Mouse (Mus musculus): ENCODE data around the gene Slc25a16. TPM values are rescaled to one million over a fixed set of nuclear protein-coding genes. Genes with fewer than 3 reads are reported as not detected.
A peak's percentile ranks its signal among the peaks of the same experiment; 100 is the strongest.

Gene Slc25a16
- polyA plus RNA-seq, 1 experiment, result 8.5 TPM

DNA sequence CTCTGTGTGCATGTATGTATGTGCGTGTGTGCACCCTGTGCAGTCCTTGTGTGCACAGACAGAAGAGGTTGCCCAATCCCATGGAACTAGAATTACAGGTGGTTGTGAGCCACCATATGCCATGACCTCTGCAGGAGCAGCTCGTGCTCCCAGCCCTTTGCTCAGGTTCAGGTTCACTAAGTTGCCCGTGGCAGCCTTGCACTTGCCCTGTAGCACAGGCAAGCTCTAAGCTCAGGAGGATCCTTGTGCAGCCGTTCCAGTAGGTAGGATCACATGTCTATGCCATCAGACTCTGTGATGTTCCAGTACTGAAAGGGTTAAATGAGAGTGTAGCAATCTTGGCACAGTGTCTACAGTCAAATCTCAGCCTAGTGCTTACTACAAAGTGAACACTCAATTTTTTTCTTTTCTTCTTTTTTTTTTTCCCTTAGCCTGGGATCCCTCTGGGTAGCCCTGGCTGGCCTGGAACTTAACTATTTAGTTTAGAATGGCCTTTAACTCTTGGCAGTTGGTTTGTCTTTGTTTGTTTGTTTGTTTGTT, 3.7 kb downstream of the Slc25a16 start:
- 91% methylated on average over 4 of the region's 4 CpGs for WGBS
- no peak for DNase-seq (ENCODE audit: low read depth in 1 of 2, low spot score in 2 of 2)

DNA sequence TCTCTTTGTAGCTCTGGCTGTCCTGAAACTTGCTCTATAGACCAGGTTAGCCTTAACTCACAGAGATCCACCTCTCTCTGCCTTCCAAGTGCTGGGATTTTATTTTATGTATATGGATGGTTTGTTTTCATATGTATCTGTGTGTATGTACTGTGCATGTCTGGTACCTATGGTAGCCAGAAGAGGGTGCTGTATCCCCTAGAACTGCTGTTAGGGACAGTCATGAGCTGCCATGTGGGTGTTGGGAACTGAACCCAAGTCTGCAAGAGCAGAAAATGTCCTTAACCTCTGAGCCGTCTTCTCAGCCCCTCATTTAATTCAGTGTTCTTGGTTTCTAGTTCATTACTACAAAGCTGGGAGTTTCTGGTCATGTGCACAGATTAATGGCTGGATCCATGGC, 11.9 kb downstream of the Slc25a16 start:
- 97% methylated on average over 1 of the region's 1 CpGs for WGBS
- TF ChIP-seq POLR2A (IDR thresholded peaks at IDR 0.05; ENCODE audit: low read depth, low read length), result no peak
- no peak for TF ChIP-seq CTCF (IDR thresholded peaks at IDR 0.05; ENCODE audit: extremely low read depth, insufficient read depth, insufficient read length, insufficient replicate concordance)
- H3K27ac ChIP-seq (ENCODE audit: insufficient read depth, low read length), result no peak overlapping the region
- peaks cover 18% of the 10 kb centered on the region for H3K36me3 ChIP-seq (ENCODE audit: control insufficient read depth, insufficient read depth, low read length)
- no peak overlapping the region for H3K4me3 ChIP-seq (ENCODE audit: extremely low read depth, insufficient read depth, insufficient read length)
- H3K4me1 ChIP-seq (ENCODE audit: control insufficient read depth, insufficient read depth, insufficient read length), result no peaks in the 10 kb centered on the region
- H3K27me3 ChIP-seq (ENCODE audit: control insufficient read depth, insufficient read depth, low read length), result no peaks in the 10 kb centered on the region
- no peak for DNase-seq (ENCODE audit: low read depth in 1 of 2, low spot score in 2 of 2)

More for the DNA sequence above, 3.7 kb downstream of the Slc25a16 start:
- Histone ChIP-seq H3K4me3 (ENCODE audit: extremely low read depth, insufficient read depth, insufficient read length) (no peak overlapping the region), H3K27ac (ENCODE audit: insufficient read depth, low read length) (no peak overlapping the region), H3K4me1 (ENCODE audit: control insufficient read depth, insufficient read depth, insufficient read length) (peaks cover 5% of the 10 kb centered on the region; the same call in 1 of the 2 replicates), H3K36me3 (ENCODE audit: control insufficient read depth, insufficient read depth, low read length) (peaks cover 4% of the 10 kb centered on the region; the same call in 1 of the 2 replicates), H3K27me3 (ENCODE audit: control insufficient read depth, insufficient read depth, low read length) (no peaks in the 10 kb centered on the region)
- TF ChIP-seq POLR2A (IDR thresholded peaks at IDR 0.05; ENCODE audit: low read depth, low read length), result no peak
- TF ChIP-seq CTCF (IDR thresholded peaks at IDR 0.05; ENCODE audit: extremely low read depth, insufficient read depth, insufficient read length, insufficient replicate concordance), result no peak

DNA sequence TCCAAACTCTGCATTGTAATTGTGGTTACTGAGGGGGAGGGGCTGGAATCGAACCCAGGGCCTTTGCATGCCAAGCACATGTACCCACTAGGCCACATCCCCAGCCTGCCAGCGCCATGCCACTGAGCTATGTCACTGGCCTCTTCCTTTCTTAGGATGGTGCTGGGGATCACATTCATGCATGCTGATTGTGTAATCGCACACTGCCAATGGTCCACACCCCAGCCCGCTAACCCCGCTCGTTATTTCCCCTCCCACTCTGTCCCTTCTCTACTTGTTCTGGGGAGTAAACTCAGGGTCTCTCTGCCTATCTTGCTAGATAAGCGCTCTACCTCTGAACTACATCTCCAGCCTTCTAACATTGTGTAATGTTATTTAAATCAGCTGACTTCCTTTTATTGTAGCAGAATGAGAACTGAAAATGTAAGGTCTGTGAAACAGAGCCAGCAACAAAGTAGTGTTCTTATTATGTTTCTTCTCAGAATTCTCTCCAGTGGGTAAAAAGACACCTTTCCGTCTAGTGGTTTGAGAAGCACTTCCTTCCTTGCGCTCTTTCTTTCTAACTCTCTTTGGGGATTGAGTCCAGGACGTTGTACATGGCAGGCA, 24.6 kb downstream of the Slc25a16 start:
- TF ChIP-seq CTCF (IDR thresholded peaks at IDR 0.05; ENCODE audit: extremely low read depth, insufficient read depth, insufficient read length, insufficient replicate concordance) (no peak), POLR2A (IDR thresholded peaks at IDR 0.05; ENCODE audit: low read depth, low read length) (no peak)
- Histone ChIP-seq H3K36me3 (ENCODE audit: control insufficient read depth, insufficient read depth, low read length) (peaks cover 14% of the 10 kb centered on the region), H3K4me1 (ENCODE audit: control insufficient read depth, insufficient read depth, insufficient read length) (peaks cover 4% of the 10 kb centered on the region; the same call in 1 of the 2 replicates), H3K27me3 (ENCODE audit: control insufficient read depth, insufficient read depth, low read length) (no peaks in the 10 kb centered on the region), H3K4me3 (ENCODE audit: extremely low read depth, insufficient read depth, insufficient read length) (no peak overlapping the region), H3K27ac (ENCODE audit: insufficient read depth, low read length) (peak overlapping the region; percentile 56)
- WGBS, result 35% methylated on average over 10 of the region's 10 CpGs
- no peak for DNase-seq (ENCODE audit: low read depth in 1 of 2, low spot score in 2 of 2)

DNA sequence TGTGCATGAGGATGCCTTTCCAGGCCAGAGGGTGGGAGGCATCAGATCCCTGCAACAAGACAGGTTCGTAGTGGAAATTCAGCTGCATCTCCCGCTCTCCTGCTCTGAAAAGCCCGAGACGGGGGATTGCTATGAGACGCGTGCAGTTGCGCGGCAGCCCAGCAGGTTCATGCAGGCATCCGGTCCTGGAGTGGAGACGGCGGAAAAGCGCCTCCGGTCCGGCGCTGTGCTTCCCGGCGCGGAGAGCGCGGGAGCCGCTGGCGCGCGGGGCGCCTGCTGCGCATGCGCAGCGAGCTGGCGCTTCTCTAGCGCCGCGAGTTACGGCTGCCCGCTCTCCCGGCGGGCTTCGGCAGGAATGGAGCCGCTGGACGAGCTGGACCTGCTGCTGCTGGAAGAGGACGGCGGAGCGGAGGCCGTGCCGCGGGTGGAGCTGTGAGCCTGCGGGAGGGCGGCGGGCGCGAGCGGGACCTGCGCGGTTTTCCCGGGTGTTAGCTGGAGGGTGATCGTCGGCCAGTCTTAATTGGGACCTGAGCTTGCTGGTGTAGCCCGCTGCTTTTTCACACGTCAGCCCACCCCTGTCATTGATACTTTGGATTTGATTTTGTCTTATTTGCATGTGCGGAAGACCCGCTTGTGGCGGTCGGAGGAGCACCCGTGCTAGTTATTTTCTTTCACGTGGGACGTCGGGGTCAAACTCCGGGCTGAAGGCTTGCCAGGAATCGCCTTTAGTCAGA, 26.5 kb downstream of the Slc25a16 start, which contains the start of gene Dna2:
Gene Dna2 (plus strand): TSS at position 289 of the 734 bp plus-strand sequence.
- no peaks in the 10 kb centered on the region for H3K27me3 ChIP-seq (ENCODE audit: control insufficient read depth, insufficient read depth, low read length)
- DNase-seq (ENCODE audit: low read depth in 1 of 2, low spot score in 2 of 2), result peak; percentile 32 to 38
- under 1% methylated on average over 67 of the region's 68 CpGs for WGBS
- TF ChIP-seq CTCF (IDR thresholded peaks at IDR 0.05; ENCODE audit: extremely low read depth, insufficient read depth, insufficient read length, insufficient replicate concordance), result no peak
- TF ChIP-seq POLR2A (IDR thresholded peaks at IDR 0.05; ENCODE audit: low read depth, low read length), result no peak
- peaks cover 7% of the 10 kb centered on the region for H3K36me3 ChIP-seq (ENCODE audit: control insufficient read depth, insufficient read depth, low read length)
- peaks cover 4% of the 10 kb centered on the region; the same call in 1 of the 2 replicates for H3K4me1 ChIP-seq (ENCODE audit: control insufficient read depth, insufficient read depth, insufficient read length)
- H3K4me3 ChIP-seq (ENCODE audit: extremely low read depth, insufficient read depth, insufficient read length), result peak within 1 kb of the TSS; percentile 88
- peak within 1 kb of the TSS; percentile 37 for H3K27ac ChIP-seq (ENCODE audit: insufficient read depth, low read length)

DNA sequence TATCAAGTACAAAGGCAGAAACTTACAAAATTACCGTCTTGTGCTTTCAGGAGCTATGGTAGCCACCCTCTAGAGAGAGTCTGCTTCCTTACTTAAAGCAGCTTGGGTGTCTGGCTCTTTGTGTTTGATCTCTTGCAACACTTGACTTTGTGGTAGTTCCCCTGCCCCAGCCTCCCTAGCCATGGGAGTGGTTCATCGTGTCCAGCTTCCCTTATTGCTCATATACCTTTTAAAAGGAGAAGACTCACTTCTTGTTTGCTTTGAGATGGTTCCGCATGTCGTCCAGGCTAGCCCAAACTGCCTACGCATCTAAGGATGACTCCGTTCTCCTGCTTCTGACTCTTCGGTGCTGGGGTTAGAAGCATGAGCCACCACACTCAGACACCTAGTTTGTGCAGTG, 28.1 kb downstream of the Slc25a16 start:
- H3K4me1 ChIP-seq (ENCODE audit: control insufficient read depth, insufficient read depth, insufficient read length), result peaks cover 4% of the 10 kb centered on the region; the same call in 1 of the 2 replicates
- H3K36me3 ChIP-seq (ENCODE audit: control insufficient read depth, insufficient read depth, low read length), result no peaks in the 10 kb centered on the region
- TF ChIP-seq CTCF (IDR thresholded peaks at IDR 0.05; ENCODE audit: extremely low read depth, insufficient read depth, insufficient read length, insufficient replicate concordance), result no peak
- TF ChIP-seq POLR2A (IDR thresholded peaks at IDR 0.05; ENCODE audit: low read depth, low read length), result no peak
- no peak for DNase-seq (ENCODE audit: low read depth in 1 of 2, low spot score in 2 of 2)
- H3K4me3 ChIP-seq (ENCODE audit: extremely low read depth, insufficient read depth, insufficient read length), result no peak overlapping the region
- no peak overlapping the region for H3K27ac ChIP-seq (ENCODE audit: insufficient read depth, low read length)
- H3K27me3 ChIP-seq (ENCODE audit: control insufficient read depth, insufficient read depth, low read length), result no peaks in the 10 kb centered on the region
- WGBS, result 77% methylated on average over 7 of the region's 7 CpGs

DNA sequence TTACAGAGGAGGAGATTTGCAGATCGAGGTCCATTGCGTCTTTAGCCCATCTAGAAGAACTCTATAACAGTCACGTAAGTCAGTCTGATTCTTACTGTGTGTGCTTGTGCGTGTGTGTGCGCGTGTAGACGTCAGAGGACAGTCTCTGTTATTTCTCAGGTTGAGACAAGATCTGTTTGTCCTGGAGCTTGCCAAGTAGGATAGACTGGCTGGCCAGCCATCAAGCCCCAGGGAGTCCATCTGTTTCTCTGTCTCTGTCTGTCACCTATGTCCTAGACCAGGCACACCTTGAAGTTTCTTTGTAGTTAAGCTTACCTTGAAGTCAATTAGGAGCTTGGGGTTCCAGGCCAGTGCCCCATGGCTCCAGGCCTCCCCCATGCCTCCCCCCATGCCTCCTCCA, 43.5 kb downstream of the Slc25a16 start:
- Histone ChIP-seq H3K36me3 (ENCODE audit: control insufficient read depth, insufficient read depth, low read length) (no peaks in the 10 kb centered on the region), H3K4me1 (ENCODE audit: control insufficient read depth, insufficient read depth, insufficient read length) (peaks cover 2% of the 10 kb centered on the region; the same call in 1 of the 2 replicates), H3K4me3 (ENCODE audit: extremely low read depth, insufficient read depth, insufficient read length) (no peak overlapping the region), H3K27me3 (ENCODE audit: control insufficient read depth, insufficient read depth, low read length) (no peaks in the 10 kb centered on the region), H3K27ac (ENCODE audit: insufficient read depth, low read length) (no peak overlapping the region)
- 96% methylated on average over 7 of the region's 7 CpGs for WGBS
- DNase-seq (ENCODE audit: low read depth in 1 of 2, low spot score in 2 of 2), result no peak
- no peak for TF ChIP-seq POLR2A (IDR thresholded peaks at IDR 0.05; ENCODE audit: low read depth, low read length)
- no peak for TF ChIP-seq CTCF (IDR thresholded peaks at IDR 0.05; ENCODE audit: extremely low read depth, insufficient read depth, insufficient read length, insufficient replicate concordance)
